Mouse (Mus musculus) neural tube, embryonic 12.5 days (tissue): Measurements from ENCODE around the gene 4930595D18Rik. TPM values are rescaled to one million over a fixed set of nuclear protein-coding genes. Genes with fewer than 3 reads are reported as not detected.

Source experiments
- ATAC-seq: fragments of 200-750 bp; cut with Nextera tagmentation; 2 replicates; pipeline ENCODE4 v1.8.0; 2017; ENCODE audit warnings: low read depth, mild to moderate bottlenecking, moderate TSS enrichment, moderate library complexity; ENCODE audit not compliant: low FRiP score
- H3K27ac ChIP-seq: fragments of 300-500 bp; sonication (generic); 2 replicates; pipeline ENCODE4 v1.5.1; 2016
- H3K27me3 ChIP-seq: fragments of 300-500 bp; sonication (generic); replicated peaks from 2 replicates; pipeline ENCODE4 v1.6.1; 2016; ENCODE audit warnings: mild to moderate bottlenecking
- H3K36me3 ChIP-seq: fragments of 300-500 bp; sonication (generic); 2 replicates; pipeline ENCODE4 v1.6.1; 2016; ENCODE audit warnings: mild to moderate bottlenecking
- H3K4me1 ChIP-seq: fragments of 300-500 bp; sonication (generic); 2 replicates; pipeline ENCODE4 v1.6.1; 2016
- H3K4me2 ChIP-seq: fragments of 300-500 bp; sonication (generic); replicated peaks from 2 replicates; pipeline ENCODE4 v1.6.1; 2016; ENCODE audit warnings: mild to moderate bottlenecking
- H3K4me3 ChIP-seq: fragments of 300-500 bp; sonication (generic); 2 replicates; pipeline ENCODE4 v1.5.1; 2016
- H3K9ac ChIP-seq: fragments of 300-500 bp; sonication (generic); 2 replicates; pipeline ENCODE4 v1.6.1; 2016; ENCODE audit warnings: mild to moderate bottlenecking
- H3K9me3 ChIP-seq: fragments of 300-500 bp; sonication (generic); 2 replicates; pipeline ENCODE4 v1.6.1; 2016; ENCODE audit warnings: mild to moderate bottlenecking
- WGBS: fragments of 180-500 bp; shearing (Covaris S2); methylation state at CpG from one replicate; pipeline ENCODE4 v1.1.7; 2016; 5-methylcytosine and 5-hydroxymethylcytosine counted together
- polyA plus RNA-seq: library from polyadenylated mRNA; unstranded; fragments of >200 nt; fragmentation: Nextera tagmentation; extraction: Ambion mirVana; gene quantifications from 2 replicates; pipeline ENCODE4 v1.2.1, GENCODE M21; 2016

Gene 4930595D18Rik
- polyA plus RNA-seq, 1 experiment from 2014 or later, result not detected

GRCm38 (mm10) chr12:111149495-111150235 lies 34.6 kb downstream of the 4930595D18Rik start:
- H3K4me1 ChIP-seq, result peaks cover 11% of the 10 kb centered on the region; the same call in 1 of the 2 replicates
- no peak overlapping the region for H3K4me2 ChIP-seq
- WGBS, result 66% methylated on average over 17 of the region's 17 CpGs
- H3K4me3 ChIP-seq, result no peak overlapping the region
- no peak overlapping the region for H3K27ac ChIP-seq
- H3K27me3 ChIP-seq, result no peaks in the 10 kb centered on the region
- ATAC-seq, result no peak
- no peaks in the 10 kb centered on the region for H3K9me3 ChIP-seq
- no peak overlapping the region for H3K9ac ChIP-seq
- H3K36me3 ChIP-seq, result no peaks in the 10 kb centered on the region

GRCm38 (mm10) chr12:111145269-111145668 lies 39.0 kb downstream of the 4930595D18Rik start:
- peaks cover 21% of the 10 kb centered on the region for H3K4me1 ChIP-seq
- H3K27ac ChIP-seq, result no peak overlapping the region
- no peaks in the 10 kb centered on the region for H3K9me3 ChIP-seq
- no peak overlapping the region for H3K4me2 ChIP-seq
- WGBS, result 59% methylated on average over 9 of the region's 9 CpGs
- H3K4me3 ChIP-seq, result no peak overlapping the region
- H3K27me3 ChIP-seq, result no peaks in the 10 kb centered on the region
- H3K9ac ChIP-seq, result no peak overlapping the region
- no peaks in the 10 kb centered on the region for H3K36me3 ChIP-seq
- no peak for ATAC-seq

- no peak for ATAC-seq
Observed at GRCm38 (mm10) chr12:111144598-111144997, 39.7 kb downstream of the 4930595D18Rik start.

GRCm38 (mm10) chr12:111143509-111144063 lies 40.7 kb downstream of the 4930595D18Rik start:
- Histone ChIP-seq H3K4me1 (peaks cover 21% of the 10 kb centered on the region), H3K4me3 (no peak overlapping the region), H3K36me3 (no peaks in the 10 kb centered on the region), H3K27ac (peak overlapping the region; percentile 64; the same call in 1 of the 2 replicates), H3K4me2 (peak overlapping the region; percentile 47), H3K9me3 (no peaks in the 10 kb centered on the region), H3K9ac (peak overlapping the region; percentile 29; the same call in 1 of the 2 replicates), H3K27me3 (no peaks in the 10 kb centered on the region)
- WGBS, result 69% methylated on average over 16 of the region's 16 CpGs
- ATAC-seq, result peak; percentile 17; the same call in 1 of the 2 replicates

More at GRCm38 (mm10) chr12:111144598-111144997, 39.7 kb downstream of the 4930595D18Rik start:
- 98% methylated on average over 2 of the region's 2 CpGs for WGBS
- Histone ChIP-seq H3K36me3 (no peaks in the 10 kb centered on the region), H3K27ac (no peak overlapping the region), H3K4me3 (no peak overlapping the region), H3K4me2 (no peak overlapping the region), H3K27me3 (no peaks in the 10 kb centered on the region), H3K4me1 (peaks cover 21% of the 10 kb centered on the region), H3K9me3 (no peaks in the 10 kb centered on the region), H3K9ac (no peak overlapping the region)

- Histone ChIP-seq H3K4me3 (no peak overlapping the region), H3K9ac (peak overlapping the region; percentile 29; the same call in 1 of the 2 replicates)
- ATAC-seq, result peak; percentile 72
Observed at GRCm38 (mm10) chr12:111143005-111143508, 41.2 kb downstream of the 4930595D18Rik start.

GRCm38 (mm10) chr12:111137079-111137478 lies 47.2 kb downstream of the 4930595D18Rik start:
- H3K4me2 ChIP-seq, result no peak overlapping the region
- H3K9me3 ChIP-seq, result no peaks in the 10 kb centered on the region
- no peaks in the 10 kb centered on the region for H3K27me3 ChIP-seq
- no peak overlapping the region for H3K27ac ChIP-seq
- WGBS, result 58% methylated on average over 2 of the region's 2 CpGs
- H3K4me1 ChIP-seq, result no peaks in the 10 kb centered on the region
- no peak overlapping the region for H3K4me3 ChIP-seq
- H3K36me3 ChIP-seq, result no peaks in the 10 kb centered on the region
- H3K9ac ChIP-seq, result no peak overlapping the region
- no peak for ATAC-seq

More at GRCm38 (mm10) chr12:111143005-111143508, 41.2 kb downstream of the 4930595D18Rik start:
- Histone ChIP-seq H3K4me2 (peak overlapping the region; percentile 47), H3K36me3 (no peaks in the 10 kb centered on the region), H3K4me1 (peaks cover 21% of the 10 kb centered on the region), H3K27me3 (no peaks in the 10 kb centered on the region), H3K27ac (peak overlapping the region; percentile 64; the same call in 1 of the 2 replicates), H3K9me3 (no peaks in the 10 kb centered on the region)
- WGBS, result 10% methylated on average over 12 of the region's 12 CpGs

GRCm38 (mm10) chr12:111135953-111136352 lies 48.3 kb downstream of the 4930595D18Rik start:
- Histone ChIP-seq H3K9me3 (no peaks in the 10 kb centered on the region), H3K9ac (no peak overlapping the region), H3K4me2 (no peak overlapping the region), H3K27ac (no peak overlapping the region), H3K27me3 (no peaks in the 10 kb centered on the region), H3K4me1 (no peaks in the 10 kb centered on the region), H3K4me3 (no peak overlapping the region), H3K36me3 (no peaks in the 10 kb centered on the region)
- 77% methylated on average over 3 of the region's 3 CpGs for WGBS
- ATAC-seq, result no peak

- Histone ChIP-seq H3K9ac (no peak overlapping the region), H3K27ac (no peak overlapping the region), H3K4me2 (no peak overlapping the region), H3K9me3 (no peaks in the 10 kb centered on the region), H3K4me3 (no peak overlapping the region), H3K36me3 (no peaks in the 10 kb centered on the region), H3K27me3 (no peaks in the 10 kb centered on the region), H3K4me1 (no peaks in the 10 kb centered on the region)
- 76% methylated on average over 19 of the region's 19 CpGs for WGBS
- no peak for ATAC-seq
Observed at GRCm38 (mm10) chr12:111134791-111135733, 49.2 kb downstream of the 4930595D18Rik start.

GRCm38 (mm10) chr12:111134169-111134568 lies 50.1 kb downstream of the 4930595D18Rik start:
- H3K9me3 ChIP-seq, result no peaks in the 10 kb centered on the region
- no peak overlapping the region for H3K4me2 ChIP-seq
- no peak overlapping the region for H3K27ac ChIP-seq
- no peak overlapping the region for H3K9ac ChIP-seq
- 89% methylated on average over 7 of the region's 7 CpGs for WGBS
- no peaks in the 10 kb centered on the region for H3K27me3 ChIP-seq
- no peaks in the 10 kb centered on the region for H3K36me3 ChIP-seq
- ATAC-seq, result no peak
- H3K4me3 ChIP-seq, result no peak overlapping the region
- no peaks in the 10 kb centered on the region for H3K4me1 ChIP-seq

- Histone ChIP-seq H3K9ac (no peak overlapping the region), H3K36me3 (no peaks in the 10 kb centered on the region), H3K9me3 (peaks cover 4% of the 10 kb centered on the region; the same call in 1 of the 2 replicates), H3K27ac (no peak overlapping the region), H3K4me2 (no peak overlapping the region), H3K4me3 (no peak overlapping the region), H3K4me1 (peaks cover 4% of the 10 kb centered on the region; the same call in 1 of the 2 replicates), H3K27me3 (no peaks in the 10 kb centered on the region)
- ATAC-seq, result no peak
- 88% methylated on average over 6 of the region's 6 CpGs for WGBS
Observed at GRCm38 (mm10) chr12:111125666-111126065, 58.6 kb downstream of the 4930595D18Rik start.

- Histone ChIP-seq H3K4me3 (no peak overlapping the region), H3K27ac (no peak overlapping the region), H3K4me2 (no peak overlapping the region), H3K4me1 (peaks cover 4% of the 10 kb centered on the region; the same call in 1 of the 2 replicates), H3K36me3 (0 out of 2 replicates have a peak, but pooled peaks cover under 1% of the 10 kb centered on the region), H3K27me3 (no peaks in the 10 kb centered on the region), H3K9me3 (peaks cover 4% of the 10 kb centered on the region; the same call in 1 of the 2 replicates), H3K9ac (no peak overlapping the region)
- no peak for ATAC-seq
- WGBS, result 67% methylated on average over 14 of the region's 14 CpGs
Observed at GRCm38 (mm10) chr12:111124601-111125260, 59.6 kb downstream of the 4930595D18Rik start.
